Mouse (Mus musculus) brown adipose tissue, adult 24 weeks (tissue): ENCODE data around the gene Crp. TPM values are rescaled to one million over a fixed set of nuclear protein-coding genes. Genes with fewer than 3 reads are reported as not detected.

Experiments
- H3K27ac ChIP-seq: fragments of 200-500 bp; replicated peaks from 2 replicates; pipeline ENCODE4 v1.5.1; 2012; ENCODE audit warnings: low read depth, mild to moderate bottlenecking, low read length
- H3K4me1 ChIP-seq: fragments of 200-500 bp; 2 replicates; pipeline ENCODE4 v1.6.1; 2012; ENCODE audit warnings: low read length, mixed read lengths; ENCODE audit not compliant: control insufficient read depth, insufficient read depth, insufficient read length
- H3K4me3 ChIP-seq: fragments of 200-500 bp; 2 replicates; pipeline ENCODE4 v1.5.1; 2012; ENCODE audit warnings: low read depth, mild to moderate bottlenecking, low read length, moderate library complexity; ENCODE audit not compliant: insufficient read depth
- polyA plus RNA-seq: library from polyadenylated mRNA; stranded (reverse); fragments of >200 nt; gene quantifications from 2 replicates; pipeline ENCODE4 v1.2.4, GENCODE M21; 2012; ENCODE audit not compliant: missing spikeins, insufficient read depth, insufficient read length

The Crp gene
- polyA plus RNA-seq: not detected in 2 replicates

GRCm38 (mm10) chr1:172697844-172698243 is at the start of gene Crp:
TSS of gene Crp (plus strand) at chr1:172698055.
- Histone ChIP-seq H3K4me1 (no peaks in the 10 kb centered on the region), H3K27ac (no peak within 1 kb of the TSS), H3K4me3 (no peak within 1 kb of the TSS)

- no peaks in the 10 kb centered on the region for H3K4me1 ChIP-seq
- H3K27ac ChIP-seq: no peak overlapping the region
- H3K4me3 ChIP-seq: no peak overlapping the region
Observed at GRCm38 (mm10) chr1:172649396-172649795, 48.5 kb upstream of the Crp start.

GRCm38 (mm10) chr1:172650519-172651287 is 47.2 kb upstream of the Crp start:
- no peak overlapping the region for H3K4me3 ChIP-seq
- peaks cover 3% of the 10 kb centered on the region; the same call in 1 of the 2 replicates for H3K4me1 ChIP-seq
- no peak overlapping the region for H3K27ac ChIP-seq

- Histone ChIP-seq H3K4me3 (no peak overlapping the region), H3K4me1 (peaks cover 4% of the 10 kb centered on the region; the same call in 1 of the 2 replicates), H3K27ac (no peak overlapping the region)
Observed at GRCm38 (mm10) chr1:172651288-172651987, 46.4 kb upstream of the Crp start.

GRCm38 (mm10) chr1:172652040-172652662 is 45.7 kb upstream of the Crp start:
- no peak overlapping the region for H3K27ac ChIP-seq
- H3K4me3 ChIP-seq: no peak overlapping the region
- H3K4me1 ChIP-seq: peaks cover 4% of the 10 kb centered on the region; the same call in 1 of the 2 replicates

GRCm38 (mm10) chr1:172653900-172654299 is 44.0 kb upstream of the Crp start:
- peaks cover 4% of the 10 kb centered on the region; the same call in 1 of the 2 replicates for H3K4me1 ChIP-seq
- no peak overlapping the region for H3K27ac ChIP-seq

GRCm38 (mm10) chr1:172657266-172657665 is 40.6 kb upstream of the Crp start:
- Histone ChIP-seq H3K4me3 (no peak overlapping the region), H3K4me1 (peaks cover 4% of the 10 kb centered on the region; the same call in 1 of the 2 replicates), H3K27ac (no peak overlapping the region)

More at GRCm38 (mm10) chr1:172653900-172654299, 44.0 kb upstream of the Crp start:
- H3K4me3 ChIP-seq: no peak overlapping the region

GRCm38 (mm10) chr1:172659688-172660087 is 38.2 kb upstream of the Crp start:
- Histone ChIP-seq H3K4me1 (peaks cover 4% of the 10 kb centered on the region; the same call in 1 of the 2 replicates), H3K4me3 (no peak overlapping the region), H3K27ac (no peak overlapping the region; the same call in 1 of the 2 replicates)

- Histone ChIP-seq H3K27ac (no peak overlapping the region), H3K4me3 (no peak overlapping the region), H3K4me1 (no peaks in the 10 kb centered on the region)
Observed at GRCm38 (mm10) chr1:172665457-172665856, 32.4 kb upstream of the Crp start.

- no peak overlapping the region for H3K27ac ChIP-seq
- no peaks in the 10 kb centered on the region for H3K4me1 ChIP-seq
- no peak overlapping the region for H3K4me3 ChIP-seq
Observed at GRCm38 (mm10) chr1:172667597-172667996, 30.3 kb upstream of the Crp start.

- Histone ChIP-seq H3K27ac (no peak overlapping the region), H3K4me3 (no peak overlapping the region), H3K4me1 (no peaks in the 10 kb centered on the region)
Observed at GRCm38 (mm10) chr1:172670716-172671115, 27.1 kb upstream of the Crp start.

GRCm38 (mm10) chr1:172680742-172681141 is 17.1 kb upstream of the Crp start:
- Histone ChIP-seq H3K4me1 (no peaks in the 10 kb centered on the region), H3K27ac (no peak overlapping the region), H3K4me3 (no peak overlapping the region)

GRCm38 (mm10) chr1:172683551-172683950 is 14.3 kb upstream of the Crp start:
- H3K4me1 ChIP-seq: no peaks in the 10 kb centered on the region
- no peak overlapping the region for H3K27ac ChIP-seq
- no peak overlapping the region for H3K4me3 ChIP-seq

- Histone ChIP-seq H3K4me3 (no peak overlapping the region), H3K4me1 (no peaks in the 10 kb centered on the region), H3K27ac (no peak overlapping the region)
Observed at GRCm38 (mm10) chr1:172683957-172684356, 13.9 kb upstream of the Crp start.

GRCm38 (mm10) chr1:172685178-172685577 is 12.7 kb upstream of the Crp start:
- Histone ChIP-seq H3K4me3 (no peak overlapping the region), H3K27ac (no peak overlapping the region), H3K4me1 (no peaks in the 10 kb centered on the region)
